Mouse (Mus musculus) midbrain, embryonic 11.5 days (tissue): Measurements from ENCODE around the gene Cdnf. TPM values are rescaled to one million over a fixed set of nuclear protein-coding genes. Genes with fewer than 3 reads are reported as not detected.
A peak's percentile ranks its signal among the peaks of the same experiment; 100 is the strongest.

Experiments used
- ATAC-seq: fragments of 200-750 bp; cut with Nextera tagmentation; 2 replicates; pipeline ENCODE4 v1.8.0; 2017; ENCODE audit warnings: moderate TSS enrichment, moderate library complexity; ENCODE audit not compliant: low FRiP score
- DNase-seq: peaks from one replicate; pipeline ENCODE4 v3.0.0; 2015; ENCODE audit warnings: low spot score; ENCODE audit errors: missing footprints
- H3K27ac ChIP-seq: fragments of 300-500 bp; sonication (generic); 2 replicates; pipeline ENCODE4 v1.5.1; 2014; ENCODE audit warnings: low read depth, low read length
- H3K27me3 ChIP-seq: fragments of 300-500 bp; sonication (generic); 2 replicates; pipeline ENCODE4 v1.6.1; 2014; ENCODE audit warnings: mild to moderate bottlenecking, low read length, moderate library complexity, mixed read lengths; ENCODE audit not compliant: control insufficient read depth, insufficient read depth
- H3K36me3 ChIP-seq: fragments of 300-500 bp; sonication (generic); 2 replicates; pipeline ENCODE4 v1.6.1; 2014; ENCODE audit warnings: mild to moderate bottlenecking, low read length, moderate library complexity, mixed read lengths; ENCODE audit not compliant: control insufficient read depth, insufficient read depth
- H3K4me1 ChIP-seq: fragments of 300-500 bp; sonication (generic); 2 replicates; pipeline ENCODE4 v1.6.1; 2014; ENCODE audit warnings: low read length; ENCODE audit not compliant: control insufficient read depth, insufficient read depth
- H3K4me2 ChIP-seq: fragments of 300-500 bp; sonication (generic); 2 replicates; pipeline ENCODE4 v1.6.1; 2014; ENCODE audit warnings: mild to moderate bottlenecking, moderate library complexity
- H3K4me3 ChIP-seq: fragments of 300-500 bp; sonication (generic); 2 replicates; pipeline ENCODE4 v1.5.1; 2014; ENCODE audit warnings: low read depth, low read length
- H3K9ac ChIP-seq: fragments of 300-500 bp; sonication (generic); 2 replicates; pipeline ENCODE4 v1.6.1; 2014; ENCODE audit warnings: low read length
- H3K9me3 ChIP-seq: fragments of 300-500 bp; sonication (generic); 2 replicates; pipeline ENCODE4 v1.6.1; 2016; ENCODE audit warnings: low read length; ENCODE audit not compliant: control insufficient read depth
- WGBS: fragments of 180-500 bp; shearing (Covaris S2); extraction: QIAGEN DNeasy Blood & Tissue Kit; methylation state at CpG from one replicate; pipeline ENCODE4 v1.1.7; 2014; 5-methylcytosine and 5-hydroxymethylcytosine counted together
- polyA plus RNA-seq: library from polyadenylated mRNA; unstranded; fragments of >200 nt; fragmentation: Nextera tagmentation; extraction: Ambion mirVana; gene quantifications from 2 replicates; pipeline ENCODE4 v1.2.1, GENCODE M21; 2014

Gene Cdnf
- 0.37 TPM in 1 of 2 replicates, not detected in the other for polyA plus RNA-seq

DNA sequence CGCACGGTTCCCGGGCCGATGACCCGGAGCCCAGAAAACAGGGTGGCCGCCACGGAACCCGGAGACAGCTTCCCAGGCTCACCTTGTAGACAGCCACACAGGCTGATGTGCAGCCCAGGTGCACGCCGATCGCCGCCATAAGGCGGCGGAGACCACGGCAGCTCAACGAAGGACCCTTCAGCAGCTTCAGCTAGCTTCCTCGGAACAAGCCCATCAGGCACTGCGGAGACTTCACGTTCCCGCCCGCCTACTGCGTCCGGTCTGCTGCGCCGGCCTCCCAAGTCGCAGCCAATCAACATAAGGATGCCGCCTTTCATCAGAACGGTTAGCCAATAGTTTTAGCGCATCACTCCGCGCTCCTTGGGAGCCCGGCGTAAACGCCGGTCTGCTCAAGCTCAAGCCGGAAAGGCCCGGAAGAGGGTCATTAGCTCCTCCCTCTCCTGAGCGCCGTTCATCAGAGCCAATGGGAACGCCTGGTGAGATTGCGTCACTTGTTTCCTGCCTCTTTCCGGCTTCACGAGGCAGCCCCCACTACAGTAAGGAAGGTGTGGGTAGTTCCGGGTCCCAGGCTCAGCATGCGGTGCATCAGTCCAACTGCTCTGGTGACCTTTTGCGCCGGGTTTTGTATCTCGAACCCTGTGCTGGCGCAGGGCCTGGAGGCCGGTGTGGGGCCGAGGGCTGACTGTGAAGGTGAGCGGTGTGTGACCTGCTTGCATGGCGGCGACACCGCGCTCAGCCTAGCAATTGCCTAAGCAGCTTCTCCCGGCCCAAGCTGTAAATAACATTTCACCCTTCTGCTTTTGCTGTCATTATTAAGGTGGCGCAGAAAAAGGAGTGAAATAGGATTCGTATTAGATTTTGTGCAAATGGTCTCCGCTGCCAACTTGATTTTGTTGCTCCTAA lies at the start of gene Cdnf, which contains the start of the genes Gm45902 and Hspa14:
Gene Cdnf, plus strand, starts transcription at position 479 of the 903 bp plus-strand sequence.
Gene Gm45902, minus strand, starts transcription at position 239 of the 903 bp plus-strand sequence.
Gene Hspa14, minus strand, starts transcription at position 263 of the 903 bp plus-strand sequence.
- WGBS = under 1% methylated on average over 60 of the region's 60 CpGs
- H3K4me3 ChIP-seq = peak within 1 kb of the TSS; percentile 50
- peak; percentile 100 for ATAC-seq

GRCm38 (mm10) chr2:3473891-3474290 lies 38.9 kb upstream of the Cdnf start:
- peaks cover 4% of the 10 kb centered on the region; the same call in 1 of the 2 replicates for H3K36me3 ChIP-seq
- peak overlapping the region; percentile 89 for H3K4me3 ChIP-seq
- H3K9ac ChIP-seq = peak overlapping the region; percentile 93
- peak overlapping the region; percentile 46 for H3K4me2 ChIP-seq
- 1% methylated on average over 12 of the region's 12 CpGs for WGBS
- ATAC-seq = no peak
- H3K4me1 ChIP-seq = peaks cover 8% of the 10 kb centered on the region
- peak overlapping the region; percentile 93 for H3K27ac ChIP-seq
- DNase-seq = no peak
- H3K27me3 ChIP-seq = no peaks in the 10 kb centered on the region
- no peaks in the 10 kb centered on the region for H3K9me3 ChIP-seq

More for the DNA sequence above, at the start of gene Cdnf, which contains the start of the genes Gm45902 and Hspa14:
- peak; percentile 99 for DNase-seq
- Histone ChIP-seq H3K27ac (peak within 1 kb of the TSS; percentile 41; the same call in 1 of the 2 replicates), H3K9me3 (no peaks in the 10 kb centered on the region), H3K9ac (peak within 1 kb of the TSS; percentile 74), H3K4me2 (peak within 1 kb of the TSS; percentile 76), H3K4me1 (peaks cover 9% of the 10 kb centered on the region), H3K27me3 (no peaks in the 10 kb centered on the region), H3K36me3 (peaks cover 10% of the 10 kb centered on the region; the same call in 1 of the 2 replicates)

DNA sequence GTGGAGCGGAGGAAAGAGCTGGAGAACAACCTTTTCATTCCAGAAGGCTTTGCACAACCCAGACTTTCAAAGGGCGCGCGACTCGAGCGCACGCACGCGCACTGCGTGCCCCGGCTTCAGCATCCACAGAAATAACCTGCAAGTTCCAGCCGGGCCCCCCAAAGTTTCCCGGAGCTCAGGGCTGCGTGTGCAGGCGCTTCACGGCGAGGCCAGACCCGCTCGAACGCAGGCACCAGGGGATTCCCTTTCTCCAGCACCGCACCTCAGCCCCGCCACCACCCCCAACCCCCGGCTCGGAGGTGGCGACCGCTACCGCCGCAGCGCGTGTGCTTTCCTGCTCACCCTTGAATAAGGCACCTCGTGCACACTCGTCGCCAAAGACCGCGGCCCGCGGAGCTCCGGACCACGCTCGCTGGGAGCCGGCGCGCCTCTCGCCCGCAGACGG lies 38.4 kb upstream of the Cdnf start:
- peak overlapping the region; percentile 89 for H3K4me3 ChIP-seq
- H3K9ac ChIP-seq = peak overlapping the region; percentile 93
- peak; percentile 86 for ATAC-seq
- H3K4me2 ChIP-seq = peak overlapping the region; percentile 46
- DNase-seq = peak; percentile 98
- peak overlapping the region; percentile 93 for H3K27ac ChIP-seq
- no peaks in the 10 kb centered on the region for H3K27me3 ChIP-seq
- under 1% methylated on average over 46 of the region's 46 CpGs for WGBS
- H3K9me3 ChIP-seq = no peaks in the 10 kb centered on the region
- H3K36me3 ChIP-seq = peaks cover 4% of the 10 kb centered on the region; the same call in 1 of the 2 replicates
- peaks cover 8% of the 10 kb centered on the region for H3K4me1 ChIP-seq

DNA sequence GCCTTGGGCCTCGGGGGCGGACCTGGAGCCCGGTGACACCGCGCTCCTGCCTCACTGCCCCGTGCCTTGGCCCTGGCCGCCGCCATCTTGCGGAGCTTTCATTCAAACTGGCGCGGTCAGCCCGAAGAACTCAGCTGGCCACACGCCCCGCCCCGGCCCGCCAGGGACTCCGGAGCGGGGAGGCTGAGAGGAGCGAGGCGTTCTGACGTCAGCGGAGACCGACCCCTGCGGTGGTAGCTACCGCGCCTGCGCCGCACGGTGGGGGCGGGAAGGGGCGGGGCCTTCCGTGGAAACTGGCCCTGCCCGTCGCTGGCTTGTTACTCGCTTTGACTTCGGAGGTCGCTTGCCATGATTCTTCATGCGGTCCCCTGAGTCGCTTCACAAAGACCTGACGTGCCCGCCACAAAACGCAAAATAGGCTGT lies 38.0 kb upstream of the Cdnf start, which contains the start of gene Suv39h2:
Gene Suv39h2, minus strand, starts transcription at position 171 of the 423 bp plus-strand sequence.
- Histone ChIP-seq H3K9me3 (no peaks in the 10 kb centered on the region), H3K27ac (peak within 1 kb of the TSS; percentile 93), H3K4me2 (peak within 1 kb of the TSS; percentile 54), H3K4me1 (peaks cover 8% of the 10 kb centered on the region), H3K9ac (peak within 1 kb of the TSS; percentile 93), H3K36me3 (peaks cover 4% of the 10 kb centered on the region; the same call in 1 of the 2 replicates), H3K27me3 (no peaks in the 10 kb centered on the region), H3K4me3 (peak within 1 kb of the TSS; percentile 89)
- DNase-seq (peak; percentile 100), ATAC-seq (peak; percentile 97)
- WGBS = under 1% methylated on average over 41 of the region's 42 CpGs

DNA sequence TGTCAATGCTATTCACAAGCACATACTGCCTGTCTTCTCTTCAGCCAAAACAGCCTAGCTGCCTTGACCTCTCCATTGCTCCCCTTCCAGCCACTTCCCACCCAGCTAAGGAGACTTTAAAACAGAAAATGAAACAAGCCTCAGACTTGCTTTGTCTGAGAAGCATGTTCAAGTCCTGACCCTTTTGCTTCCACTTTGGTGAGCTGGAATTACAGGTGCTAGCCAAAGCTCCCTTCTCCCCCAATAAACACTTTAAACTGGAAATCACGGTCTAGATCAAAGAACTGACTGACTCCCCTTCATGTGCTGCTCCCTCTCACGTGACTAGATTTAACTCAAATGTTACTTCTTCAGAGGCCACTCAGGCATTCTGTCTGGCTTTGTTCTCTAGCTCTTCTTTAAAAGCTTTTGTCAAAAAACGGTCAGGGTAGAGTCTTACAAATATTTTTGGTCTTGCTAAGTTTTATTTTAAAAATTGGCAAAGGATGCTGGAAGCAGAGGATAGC lies 37.0 kb upstream of the Cdnf start:
- WGBS = 74% methylated on average over 3 of the region's 3 CpGs
- DNase-seq = no peak
- H3K4me3 ChIP-seq = no peak overlapping the region
- no peak overlapping the region; the same call in 1 of the 2 replicates for H3K4me2 ChIP-seq
- peaks cover 8% of the 10 kb centered on the region for H3K4me1 ChIP-seq
- no peak overlapping the region for H3K9ac ChIP-seq
- H3K27me3 ChIP-seq = no peaks in the 10 kb centered on the region
- H3K27ac ChIP-seq = no peak overlapping the region
- H3K9me3 ChIP-seq = no peaks in the 10 kb centered on the region
- ATAC-seq = no peak
- H3K36me3 ChIP-seq = no peaks in the 10 kb centered on the region

DNA sequence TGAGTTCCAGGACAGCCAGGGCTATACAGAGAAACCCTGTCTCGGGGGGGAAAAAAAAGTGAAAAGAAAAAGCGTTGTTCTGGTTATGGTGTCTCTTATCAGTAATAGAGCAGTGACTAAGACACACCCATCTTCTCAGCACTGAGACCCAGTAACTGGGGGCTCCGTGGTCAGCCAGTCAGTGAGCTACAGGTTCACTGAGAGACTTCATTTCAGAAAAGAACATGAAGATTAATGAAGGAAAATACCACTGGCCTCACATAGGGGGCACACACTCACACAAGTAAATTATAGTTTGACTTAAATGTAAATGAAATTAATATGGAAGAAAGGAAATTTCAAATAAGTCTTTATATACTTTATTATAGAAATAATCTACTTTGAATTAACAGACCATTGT lies 32.6 kb upstream of the Cdnf start:
- H3K9me3 ChIP-seq = no peaks in the 10 kb centered on the region
- 91% methylated on average over 3 of the region's 3 CpGs for WGBS
- H3K27me3 ChIP-seq = no peaks in the 10 kb centered on the region
- peaks cover 2% of the 10 kb centered on the region; the same call in 1 of the 2 replicates for H3K4me1 ChIP-seq
- H3K36me3 ChIP-seq = no peaks in the 10 kb centered on the region
- DNase-seq = no peak
- no peak overlapping the region for H3K4me3 ChIP-seq
- H3K9ac ChIP-seq = no peak overlapping the region
- no peak for ATAC-seq
- H3K4me2 ChIP-seq = no peak overlapping the region
- H3K27ac ChIP-seq = no peak overlapping the region

GRCm38 (mm10) chr2:3489816-3490215 lies 23.0 kb upstream of the Cdnf start:
- Histone ChIP-seq H3K4me1 (no peaks in the 10 kb centered on the region), H3K4me3 (no peak overlapping the region), H3K9me3 (no peaks in the 10 kb centered on the region), H3K4me2 (no peak overlapping the region), H3K9ac (no peak overlapping the region), H3K36me3 (peaks cover 14% of the 10 kb centered on the region), H3K27me3 (no peaks in the 10 kb centered on the region), H3K27ac (no peak overlapping the region)
- DNase-seq (no peak), ATAC-seq (no peak)
- WGBS = 60% methylated on average over 3 of the region's 3 CpGs

DNA sequence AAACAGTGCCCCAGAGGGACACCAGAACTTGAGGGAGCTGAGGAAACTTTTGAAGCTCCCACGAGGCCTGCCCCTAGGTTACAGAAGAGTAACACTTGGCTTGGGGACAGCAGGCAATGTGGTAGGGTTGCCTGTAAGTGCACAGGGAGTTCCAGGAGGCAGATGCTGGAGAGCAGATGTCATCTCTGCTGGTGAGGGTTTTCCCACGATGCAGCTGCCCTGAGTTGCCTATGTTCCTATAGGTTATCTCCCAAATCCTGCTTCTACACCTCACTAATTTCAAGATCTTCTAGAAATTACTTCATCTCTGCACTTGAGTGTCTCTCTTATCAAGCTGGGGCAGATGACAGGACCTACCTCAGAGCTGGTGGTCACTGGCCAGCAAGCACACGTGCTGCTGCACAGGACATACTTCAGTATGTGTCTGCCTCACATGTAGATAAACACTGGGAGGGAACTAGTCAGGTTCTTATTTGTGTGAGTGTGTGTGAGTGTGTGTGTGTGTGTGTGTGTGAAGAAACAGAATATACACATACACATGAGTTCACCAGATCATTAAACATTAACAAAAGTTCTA lies 18.9 kb upstream of the Cdnf start:
- no peak overlapping the region for H3K27ac ChIP-seq
- no peaks in the 10 kb centered on the region for H3K9me3 ChIP-seq
- no peak for DNase-seq
- no peak overlapping the region for H3K4me3 ChIP-seq
- ATAC-seq = no peak
- H3K4me2 ChIP-seq = no peak overlapping the region
- H3K27me3 ChIP-seq = no peaks in the 10 kb centered on the region
- H3K4me1 ChIP-seq = no peaks in the 10 kb centered on the region
- no peak overlapping the region for H3K9ac ChIP-seq
- 92% methylated on average over 3 of the region's 3 CpGs for WGBS
- peaks cover 23% of the 10 kb centered on the region for H3K36me3 ChIP-seq
